Mouse (Mus musculus): ENCODE results near the gene Olfr615. TPM values are rescaled to one million over a fixed set of nuclear protein-coding genes. Genes with fewer than 3 reads are reported as not detected.
"Not testable (repeated sequence)": the region's sequence is repeated elsewhere in the genome, so short reads cannot be mapped to it uniquely, and the experiment has no call there.

Gene Olfr615
- total RNA-seq (2015) (not detected in 2 replicates), total RNA-seq (2017) (not detected in 2 replicates)

DNA sequence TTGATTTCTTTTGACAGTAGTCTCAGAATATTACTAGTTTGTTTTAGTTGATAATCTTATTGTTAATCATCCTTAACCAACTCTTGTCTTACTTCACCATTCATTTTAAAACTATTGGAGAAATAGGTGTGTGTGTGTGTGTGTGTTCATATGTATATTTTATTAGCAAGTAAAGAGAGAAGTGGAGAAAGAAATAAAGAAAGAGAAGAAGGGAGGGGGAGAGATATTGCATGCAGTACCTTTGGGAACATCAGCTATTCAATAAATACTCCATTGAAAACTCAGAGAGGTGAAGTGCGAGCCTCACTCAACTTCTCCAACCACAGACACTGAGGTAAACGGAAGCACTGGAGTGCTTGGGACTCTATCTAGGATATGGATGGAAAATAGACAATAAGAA lies at the start of gene Olfr615:
Olfr615 (plus strand) TSS at position 301 of the 400 bp plus-strand sequence.
- ATAC-seq (ENCODE audit: poor library complexity, severe bottlenecking): no peak

DNA sequence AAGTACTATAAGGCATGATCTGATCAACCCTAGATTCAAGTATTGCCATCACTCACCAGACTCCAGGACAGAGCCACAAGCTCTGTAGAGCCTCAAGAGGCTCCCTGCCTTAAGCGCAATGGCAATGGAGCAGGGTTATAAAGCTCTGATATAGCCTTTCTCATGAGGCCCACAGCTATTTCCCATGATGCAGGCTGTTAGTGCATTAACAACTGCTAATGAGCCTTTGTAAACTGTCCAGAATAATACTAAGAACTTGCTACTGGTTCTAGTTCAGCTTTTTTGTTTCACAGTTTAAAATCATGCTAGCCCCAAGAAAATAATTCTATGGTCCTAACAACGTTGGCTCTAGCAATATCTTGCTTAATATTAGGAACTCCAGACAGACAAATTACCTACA lies 43.9 kb upstream of the Olfr615 start, which contains the start of gene Olfr610:
Olfr610 (minus strand) TSS at position 101 of the 400 bp plus-strand sequence.
- no peak for ATAC-seq (ENCODE audit: poor library complexity, severe bottlenecking)

DNA sequence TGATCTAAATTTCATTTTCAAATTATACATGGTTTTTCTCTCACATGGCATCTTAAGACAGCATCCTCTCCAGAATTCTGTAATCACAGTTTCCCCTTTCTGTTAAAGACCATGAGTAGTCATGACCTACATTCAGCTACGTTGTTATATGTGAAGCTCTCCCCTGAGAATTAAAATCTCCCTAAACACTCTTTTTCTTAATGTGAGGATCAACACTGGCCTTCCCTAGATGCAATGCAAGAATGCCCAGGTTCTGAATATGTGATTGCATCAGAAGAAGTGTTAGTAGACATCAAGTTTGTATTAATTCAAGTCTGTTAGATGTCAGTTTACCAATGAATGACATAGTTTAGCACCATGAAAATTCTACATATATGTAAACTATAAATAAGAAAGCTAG lies 35.1 kb upstream of the Olfr615 start, which contains the start of gene Olfr611:
Olfr611 (minus strand) TSS at position 101 of the 400 bp plus-strand sequence.
- not testable (repeated sequence) for ATAC-seq (ENCODE audit: poor library complexity, severe bottlenecking)

DNA sequence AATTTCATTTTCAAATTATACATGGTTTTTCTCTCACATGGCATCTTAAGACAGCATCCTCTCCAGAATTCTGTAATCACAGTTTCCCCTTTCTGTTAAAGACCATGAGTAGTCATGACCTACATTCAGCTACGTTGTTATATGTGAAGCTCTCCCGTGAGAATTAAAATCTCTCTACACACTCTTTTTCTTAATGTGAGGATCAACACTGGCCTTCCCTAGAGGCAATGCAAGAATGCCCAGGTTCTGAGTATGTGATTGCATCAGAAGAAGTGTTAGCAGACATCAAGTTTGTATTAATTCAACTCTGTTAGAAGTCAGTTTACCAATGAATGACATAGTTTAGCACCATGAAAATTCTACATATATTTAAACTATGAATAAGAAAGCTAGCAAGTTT lies 13.3 kb upstream of the Olfr615 start, which contains the start of gene Olfr612:
Olfr612 (minus strand) TSS at position 101 of the 400 bp plus-strand sequence.
- not testable (repeated sequence) for ATAC-seq (ENCODE audit: poor library complexity, severe bottlenecking)

DNA sequence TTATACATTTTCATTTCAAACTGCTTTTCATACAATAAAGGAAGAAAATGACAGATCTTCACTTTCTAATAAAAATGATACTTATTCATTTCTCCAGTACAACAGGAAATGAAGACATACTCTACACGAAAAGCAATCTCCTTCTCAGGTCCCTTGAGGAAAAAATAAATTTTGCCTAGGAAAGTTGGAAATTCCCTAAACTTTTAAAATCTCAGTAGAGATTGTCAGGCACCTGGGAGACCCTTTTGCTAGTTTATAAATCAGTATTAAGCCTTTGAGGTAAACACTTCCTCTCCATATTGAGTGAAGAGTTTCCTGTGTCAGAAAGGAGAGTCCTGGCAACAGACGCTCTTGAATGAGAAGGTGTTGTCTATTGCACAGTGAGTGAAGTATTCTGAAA lies 8.1 kb upstream of the Olfr615 start, which contains the start of gene Olfr613:
Olfr613 (plus strand) TSS at position 301 of the 400 bp plus-strand sequence.
- ATAC-seq (ENCODE audit: poor library complexity, severe bottlenecking): no peak

DNA sequence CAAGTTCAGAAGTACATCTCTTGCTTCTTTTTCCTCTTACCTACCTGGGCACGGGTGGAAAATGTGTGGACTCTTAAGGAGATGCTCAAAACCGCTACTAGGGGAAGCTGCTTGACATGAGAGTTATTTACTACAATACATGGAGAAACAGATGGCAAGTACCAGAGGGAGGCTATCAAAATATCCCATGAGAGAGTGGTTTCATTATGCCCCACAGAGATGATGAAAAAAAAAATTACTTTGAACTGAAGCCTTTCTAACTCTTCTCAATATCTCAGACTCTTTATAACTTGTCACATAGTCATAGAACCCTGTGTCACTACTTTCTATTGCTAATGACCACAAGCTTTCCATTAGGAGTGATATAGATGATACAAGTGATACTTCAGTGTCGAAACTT lies 13.2 kb downstream of the Olfr615 start, which contains the start of gene Olfr616:
Olfr616 (minus strand) TSS at position 101 of the 400 bp plus-strand sequence.
- ATAC-seq (ENCODE audit: poor library complexity, severe bottlenecking): no peak

DNA sequence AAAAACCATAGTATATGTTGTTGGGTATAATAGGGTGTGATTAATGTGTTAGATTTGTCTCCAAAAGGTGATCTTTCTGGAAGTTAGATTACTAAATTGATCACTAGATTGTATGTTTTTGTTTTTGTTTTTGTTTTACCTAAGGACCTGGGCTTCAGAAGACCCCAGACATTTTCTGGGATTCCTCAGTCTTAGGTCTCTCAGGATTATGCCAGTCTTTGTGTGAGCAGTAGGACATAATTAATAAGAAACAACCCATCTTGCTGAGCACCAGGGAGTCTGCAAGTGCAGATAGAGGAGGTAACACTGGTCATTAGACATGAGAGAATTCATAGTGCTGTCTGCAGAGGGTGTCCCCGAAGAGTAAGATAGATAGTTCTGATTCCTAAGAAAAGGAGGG lies 16.9 kb downstream of the Olfr615 start, which contains the start of gene Olfr617:
Olfr617 (plus strand) TSS at position 301 of the 400 bp plus-strand sequence.
- ATAC-seq (ENCODE audit: poor library complexity, severe bottlenecking): no peak

DNA sequence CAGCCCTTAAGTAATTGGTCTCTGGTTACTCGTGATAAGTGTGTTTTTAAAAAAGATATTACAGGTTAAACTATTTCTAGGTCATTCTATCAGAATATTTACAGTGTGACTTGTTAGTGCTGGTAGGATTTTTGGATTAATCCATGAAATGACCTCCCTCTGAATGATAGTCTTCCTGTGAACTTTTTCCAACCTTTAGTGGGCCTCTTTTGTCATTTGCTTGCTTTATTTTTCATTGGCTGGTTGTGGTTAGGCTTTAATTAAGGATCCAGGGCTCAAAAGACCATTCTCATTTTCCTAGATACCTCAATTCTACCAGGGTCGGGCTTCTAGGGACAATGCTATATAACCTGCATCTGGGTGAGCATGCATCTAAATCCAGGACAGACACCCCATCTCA lies 33.9 kb downstream of the Olfr615 start, which contains the start of gene Olfr618:
Olfr618 (plus strand) TSS at position 301 of the 400 bp plus-strand sequence.
- no peak for ATAC-seq (ENCODE audit: poor library complexity, severe bottlenecking)

DNA sequence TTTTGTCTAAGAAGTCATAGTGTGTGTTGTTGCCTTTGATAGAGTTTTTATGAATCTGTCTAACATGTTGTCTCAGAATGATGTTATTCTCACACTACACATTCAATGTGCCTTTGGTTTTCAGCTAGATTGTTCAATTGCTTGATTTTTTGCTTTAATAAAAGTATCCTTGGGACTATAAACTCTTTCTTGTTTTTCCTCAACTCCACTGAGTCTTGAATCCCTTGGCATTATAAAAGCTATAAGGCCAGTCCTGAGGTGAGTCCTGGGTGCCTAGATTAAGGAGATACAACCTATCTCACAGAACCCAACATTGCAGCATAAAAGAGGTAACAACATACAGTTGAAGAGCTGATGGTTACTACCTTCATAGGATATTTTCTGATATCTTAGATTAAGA lies 44.4 kb downstream of the Olfr615 start, which contains the start of gene Olfr619:
Olfr619 (plus strand) TSS at position 301 of the 400 bp plus-strand sequence.
- ATAC-seq (ENCODE audit: poor library complexity, severe bottlenecking): no peak

DNA sequence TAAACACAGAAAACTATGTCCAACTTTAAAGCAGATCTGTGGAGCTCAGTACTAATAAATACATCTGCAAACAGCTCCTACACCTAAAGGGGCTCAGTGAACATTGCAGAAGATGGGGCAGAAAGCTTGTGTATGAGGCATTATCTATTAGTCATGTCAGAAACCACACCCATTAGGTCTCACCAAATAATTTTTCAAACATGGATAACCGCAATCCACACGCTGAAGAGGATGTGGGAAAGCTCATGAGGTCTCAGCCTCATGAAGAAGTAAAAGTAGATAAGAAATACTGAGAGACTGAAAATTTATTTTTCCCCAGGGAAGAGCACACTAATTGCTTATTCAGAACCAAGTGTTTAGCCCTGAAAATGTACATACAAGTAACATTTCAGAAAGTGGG lies 51.5 kb downstream of the Olfr615 start:
- no peak for ATAC-seq (ENCODE audit: poor library complexity, severe bottlenecking)

DNA sequence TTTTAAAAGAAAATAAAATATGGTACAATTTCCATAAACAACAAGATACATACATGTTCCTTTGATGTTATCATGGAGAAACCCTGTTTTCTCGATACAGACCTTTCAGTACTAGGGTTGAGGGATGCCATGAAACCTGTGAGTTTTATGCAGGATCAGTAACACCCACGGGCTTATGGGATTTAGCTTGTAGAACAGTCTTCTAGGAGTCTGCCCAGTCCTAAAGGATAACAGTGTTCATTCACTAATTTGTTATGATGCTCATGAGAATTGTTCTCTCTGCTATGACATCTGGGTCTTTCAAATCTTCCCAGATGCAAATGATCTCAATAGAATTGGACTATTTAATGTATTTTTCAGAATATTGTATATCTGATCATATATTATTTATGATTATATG lies 56.6 kb downstream of the Olfr615 start, which contains the start of gene Olfr620:
Olfr620 (minus strand) TSS at position 101 of the 400 bp plus-strand sequence.
- no peak for ATAC-seq (ENCODE audit: poor library complexity, severe bottlenecking)

Other genes starting within 250 kb of the Olfr615 start
Only the 30 nearest of the 32 such genes appear.
- not detected in 2 replicates for gene Olfr598, start 232.5 kb upstream of the Olfr615 start, total RNA-seq (2015)
- gene Olfr598, start 232.5 kb upstream of the Olfr615 start, total RNA-seq (2017): not detected in 2 replicates
- gene Olfr599, start 220.2 kb upstream of the Olfr615 start, total RNA-seq (2015): not detected in 2 replicates
- gene Olfr599, start 220.2 kb upstream of the Olfr615 start, total RNA-seq (2017): not detected in 2 replicates
- not detected in 2 replicates for gene Olfr600, start 206.4 kb upstream of the Olfr615 start, total RNA-seq (2015)
- gene Olfr600, start 206.4 kb upstream of the Olfr615 start, total RNA-seq (2017): not detected in 2 replicates
- gene Olfr601, start 193.4 kb upstream of the Olfr615 start, total RNA-seq (2015): not detected in 2 replicates
- gene Olfr601, start 193.4 kb upstream of the Olfr615 start, total RNA-seq (2017): not detected in 2 replicates
- not detected in 2 replicates for gene Olfr603, start 169.9 kb upstream of the Olfr615 start, total RNA-seq (2015)
- not detected in 2 replicates for gene Olfr603, start 169.9 kb upstream of the Olfr615 start, total RNA-seq (2017)
- not detected in 2 replicates for gene Usp17lc, start 141.0 kb upstream of the Olfr615 start, total RNA-seq (2015)
- not detected in 2 replicates for gene Usp17lc, start 141.0 kb upstream of the Olfr615 start, total RNA-seq (2017)
- gene Olfr605, start 110.6 kb upstream of the Olfr615 start, total RNA-seq (2015): not detected in 2 replicates
- not detected in 2 replicates for gene Olfr605, start 110.6 kb upstream of the Olfr615 start, total RNA-seq (2017)
- not detected in 2 replicates for gene Olfr606, start 107.0 kb upstream of the Olfr615 start, total RNA-seq (2015)
- gene Olfr606, start 107.0 kb upstream of the Olfr615 start, total RNA-seq (2017): not detected in 2 replicates
- not detected in 2 replicates for gene Olfr607, start 91.9 kb upstream of the Olfr615 start, total RNA-seq (2015)
- gene Olfr607, start 91.9 kb upstream of the Olfr615 start, total RNA-seq (2017): not detected in 2 replicates
- gene Olfr608, start 86.2 kb upstream of the Olfr615 start, total RNA-seq (2015): not detected in 2 replicates
- not detected in 2 replicates for gene Olfr608, start 86.2 kb upstream of the Olfr615 start, total RNA-seq (2017)
- gene Olfr609, start 58.0 kb upstream of the Olfr615 start, total RNA-seq (2015): not detected in 2 replicates
- not detected in 2 replicates for gene Olfr609, start 58.0 kb upstream of the Olfr615 start, total RNA-seq (2017)
- gene Olfr610, start 44.0 kb upstream of the Olfr615 start, total RNA-seq (2015): not detected in 2 replicates
- not detected in 2 replicates for gene Olfr610, start 44.0 kb upstream of the Olfr615 start, total RNA-seq (2017)
- gene Olfr611, start 35.2 kb upstream of the Olfr615 start, total RNA-seq (2015): not detected in 2 replicates
- not detected in 2 replicates for gene Olfr611, start 35.2 kb upstream of the Olfr615 start, total RNA-seq (2017)
- gene Olfr612, start 13.4 kb upstream of the Olfr615 start, total RNA-seq (2015): not detected in 2 replicates
- not detected in 2 replicates for gene Olfr612, start 13.4 kb upstream of the Olfr615 start, total RNA-seq (2017)
- gene Olfr613, start 8.0 kb upstream of the Olfr615 start, total RNA-seq (2015): not detected in 2 replicates
- not detected in 2 replicates for gene Olfr613, start 8.0 kb upstream of the Olfr615 start, total RNA-seq (2017)
- not detected in 2 replicates for gene Olfr616, start 13.1 kb downstream of the Olfr615 start, total RNA-seq (2015)
- gene Olfr616, start 13.1 kb downstream of the Olfr615 start, total RNA-seq (2017): not detected in 2 replicates
- gene Olfr617, start 17.0 kb downstream of the Olfr615 start, total RNA-seq (2015): not detected in 2 replicates
- not detected in 2 replicates for gene Olfr617, start 17.0 kb downstream of the Olfr615 start, total RNA-seq (2017)
- not detected in 2 replicates for gene Olfr618, start 34.0 kb downstream of the Olfr615 start, total RNA-seq (2015)
- not detected in 2 replicates for gene Olfr618, start 34.0 kb downstream of the Olfr615 start, total RNA-seq (2017)
- gene Olfr619, start 44.5 kb downstream of the Olfr615 start, total RNA-seq (2015): not detected in 2 replicates
- not detected in 2 replicates for gene Olfr619, start 44.5 kb downstream of the Olfr615 start, total RNA-seq (2017)
- gene Olfr620, start 56.5 kb downstream of the Olfr615 start, total RNA-seq (2015): not detected in 2 replicates
- gene Olfr620, start 56.5 kb downstream of the Olfr615 start, total RNA-seq (2017): not detected in 2 replicates
- not detected in 2 replicates for gene Olfr622, start 86.6 kb downstream of the Olfr615 start, total RNA-seq (2015)
- gene Olfr622, start 86.6 kb downstream of the Olfr615 start, total RNA-seq (2017): not detected in 2 replicates
- gene Olfr623, start 107.6 kb downstream of the Olfr615 start, total RNA-seq (2015): not detected in 2 replicates
- gene Olfr623, start 107.6 kb downstream of the Olfr615 start, total RNA-seq (2017): not detected in 2 replicates
- 0.05 TPM in 1 of 2 replicates, not detected in the other for gene Olfr624, start 115.1 kb downstream of the Olfr615 start, total RNA-seq (2015)
- 0.15 TPM in 1 of 2 replicates, not detected in the other for gene Olfr624, start 115.1 kb downstream of the Olfr615 start, total RNA-seq (2017)
- not detected in 2 replicates for gene Olfr625-ps1, start 126.6 kb downstream of the Olfr615 start, total RNA-seq (2015)
- not detected in 2 replicates for gene Olfr625-ps1, start 126.6 kb downstream of the Olfr615 start, total RNA-seq (2017)
- not detected in 2 replicates for gene Olfr243, start 158.6 kb downstream of the Olfr615 start, total RNA-seq (2015)
- gene Olfr243, start 158.6 kb downstream of the Olfr615 start, total RNA-seq (2017): not detected in 2 replicates
- gene Olfr628, start 174.3 kb downstream of the Olfr615 start, total RNA-seq (2015): not detected in 2 replicates
- gene Olfr628, start 174.3 kb downstream of the Olfr615 start, total RNA-seq (2017): not detected in 2 replicates
- gene Olfr629, start 188.9 kb downstream of the Olfr615 start, total RNA-seq (2015): not detected in 2 replicates
- gene Olfr629, start 188.9 kb downstream of the Olfr615 start, total RNA-seq (2017): not detected in 2 replicates
- gene Olfr630, start 201.3 kb downstream of the Olfr615 start, total RNA-seq (2015): not detected in 2 replicates
- not detected in 2 replicates for gene Olfr630, start 201.3 kb downstream of the Olfr615 start, total RNA-seq (2017)
- not detected in 2 replicates for gene Olfr69, start 215.5 kb downstream of the Olfr615 start, total RNA-seq (2015)
- not detected in 2 replicates for gene Olfr69, start 215.5 kb downstream of the Olfr615 start, total RNA-seq (2017)
- not detected in 2 replicates for gene Olfr68, start 223.6 kb downstream of the Olfr615 start, total RNA-seq (2015)
- not detected in 2 replicates for gene Olfr68, start 223.6 kb downstream of the Olfr615 start, total RNA-seq (2017)